Mouse (Mus musculus) activated CD4-positive, CD25-positive, alpha-beta regulatory T cell, adult 4 months (primary cell): ENCODE results near the gene Krt87. TPM values are rescaled to one million over a fixed set of nuclear protein-coding genes. Genes with fewer than 3 reads are reported as not detected.

Source experiments
- ATAC-seq: one replicate; pipeline ENCODE4 v1.8.0; 2017
- polyA plus RNA-seq, 2 experiments: library from polyadenylated mRNA; unstranded; fragments of 100-300 nt; shearing (Covaris generic); gene quantifications; one replicate each; pipeline ENCODE4 v1.2.1; 2017

Krt87 gene
- polyA plus RNA-seq, 2 experiments from 2014 or later: 0.50 to 1.4 TPM

DNA sequence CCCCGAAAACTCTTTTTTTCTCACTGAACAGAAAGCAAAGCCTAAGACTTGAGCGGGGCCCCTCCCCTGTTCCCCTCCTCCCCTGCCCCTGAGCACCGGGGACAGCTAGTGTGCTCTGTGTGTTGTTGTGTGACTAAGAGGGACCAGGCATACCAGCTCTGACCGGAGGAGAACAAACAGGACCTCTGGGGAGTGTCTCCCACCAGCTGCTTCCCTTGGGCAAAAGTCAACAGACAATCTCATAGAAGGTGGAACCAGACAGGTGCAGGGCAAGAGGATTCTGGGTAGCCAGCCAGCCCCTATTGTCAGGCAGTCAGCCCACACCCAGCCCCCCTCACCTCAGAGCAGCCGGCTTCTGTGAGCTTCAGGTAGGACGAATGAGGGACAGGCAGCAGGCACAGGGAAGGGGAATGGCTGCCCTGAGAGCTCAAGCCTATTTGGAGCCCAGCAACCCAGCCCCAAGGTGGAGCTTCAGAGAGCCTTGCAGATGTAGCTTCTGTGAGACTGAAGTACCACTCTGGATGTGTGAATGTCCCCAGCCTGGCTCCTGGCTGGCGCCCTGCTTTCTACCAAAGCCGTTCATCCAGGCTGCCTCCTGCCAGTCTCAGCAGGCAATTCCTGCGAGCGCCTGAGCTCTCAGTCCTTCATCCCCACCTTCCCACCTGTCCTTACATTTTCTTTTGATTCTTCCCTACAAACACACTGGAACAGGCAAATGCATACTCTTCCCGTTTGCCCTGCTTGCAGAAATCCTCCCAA, 23.6 kb downstream of the Krt87 start:
- no peak for ATAC-seq

DNA sequence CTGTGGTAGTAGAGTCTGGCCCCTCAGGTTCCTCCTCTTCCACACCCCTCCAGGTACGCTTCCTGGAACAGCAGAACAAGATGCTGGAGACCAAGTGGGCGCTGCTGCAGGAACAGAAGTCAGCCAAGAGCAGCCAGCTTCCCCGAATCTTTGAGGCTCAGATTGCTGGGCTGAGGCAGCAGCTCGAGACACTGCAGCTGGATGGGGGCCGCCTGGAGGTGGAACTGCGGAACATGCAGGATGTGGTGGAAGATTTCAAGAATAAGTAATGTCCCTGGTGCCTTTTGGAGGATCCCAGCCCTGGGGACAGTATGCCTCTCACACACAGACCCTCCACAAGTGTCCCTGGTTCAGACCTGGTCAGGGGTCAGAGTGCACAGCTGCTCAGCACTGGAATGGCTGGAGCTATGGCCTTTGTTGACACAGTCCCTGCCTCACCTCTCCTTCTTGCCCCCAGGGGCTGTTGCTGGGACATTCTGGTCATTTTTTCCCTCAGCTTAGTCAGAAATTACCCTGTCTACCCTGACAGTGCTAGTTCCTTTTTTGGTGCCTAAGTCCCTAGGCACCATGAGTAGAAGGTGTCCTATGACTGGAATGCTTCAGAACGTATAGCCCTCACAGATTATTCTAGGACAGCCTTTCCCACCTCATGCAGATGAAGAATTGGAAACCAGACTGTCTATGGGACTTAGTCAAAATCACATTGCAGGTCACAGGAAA, 24.5 kb downstream of the Krt87 start:
- no peak for ATAC-seq

DNA sequence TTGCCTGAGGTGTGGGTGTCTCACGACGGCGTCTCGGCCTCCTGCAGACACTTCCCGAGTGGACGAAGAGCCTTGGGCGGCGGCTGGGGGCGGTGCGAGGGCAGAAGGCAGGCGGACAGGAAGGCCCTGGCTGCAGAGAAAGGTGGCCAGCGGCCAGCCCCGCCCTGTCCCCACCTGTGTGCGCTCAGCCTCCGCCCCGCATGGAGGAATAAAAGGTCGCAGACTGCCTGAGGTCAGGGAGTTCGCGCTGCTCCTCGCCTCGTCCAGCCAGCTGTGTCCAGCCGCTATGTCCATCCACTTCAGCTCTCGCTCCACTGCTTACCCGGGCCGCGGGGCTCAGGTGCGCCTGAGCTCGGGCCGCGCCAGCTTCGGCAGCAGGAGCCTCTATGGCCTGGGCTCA, 26.4 kb downstream of the Krt87 start:
- ATAC-seq: no peak

DNA sequence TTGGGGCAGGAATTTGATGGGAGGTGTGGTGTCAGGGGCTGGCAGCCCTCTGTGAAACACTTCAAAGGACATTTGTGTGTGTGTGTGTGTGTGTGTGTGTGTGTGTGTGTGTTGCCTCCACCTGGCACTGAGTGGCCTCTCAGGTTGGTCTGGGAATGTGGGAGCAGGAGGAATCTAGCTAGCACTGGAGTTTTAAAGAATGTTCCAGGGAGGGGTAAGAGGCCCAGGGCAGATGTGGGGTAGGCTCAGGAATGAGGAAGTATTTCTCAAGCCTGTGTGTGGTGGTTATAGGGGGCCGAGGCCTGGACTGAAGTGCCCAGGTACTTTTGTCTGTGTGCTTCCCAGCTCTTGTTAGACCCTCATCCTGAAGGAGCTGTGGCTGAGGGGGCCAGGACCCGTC, 27.8 kb downstream of the Krt87 start, which contains the start of gene Krt7:
TSS of gene Krt7 (plus strand) at position 269 of the 400 bp plus-strand sequence.
- no peak for ATAC-seq

DNA sequence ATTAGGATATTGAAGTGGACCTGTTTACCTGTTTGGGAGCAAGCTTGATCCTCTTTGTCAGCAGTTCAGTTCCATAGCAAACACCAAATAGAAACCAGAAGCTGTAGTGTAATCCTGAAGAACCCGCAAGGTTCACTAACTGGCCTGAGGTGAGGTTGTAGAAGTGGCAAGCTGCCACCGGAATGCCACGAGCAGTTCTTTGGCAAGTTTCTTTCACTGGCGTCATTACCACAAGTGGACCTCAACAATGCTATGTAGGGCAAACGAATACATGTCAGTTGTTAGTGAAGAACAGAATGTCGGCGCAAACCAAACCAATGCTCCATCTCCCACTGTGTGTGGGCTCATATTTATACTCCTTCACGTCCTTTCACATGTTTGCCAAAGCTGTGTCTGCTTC, 40.3 kb downstream of the Krt87 start:
- ATAC-seq: no peak

DNA sequence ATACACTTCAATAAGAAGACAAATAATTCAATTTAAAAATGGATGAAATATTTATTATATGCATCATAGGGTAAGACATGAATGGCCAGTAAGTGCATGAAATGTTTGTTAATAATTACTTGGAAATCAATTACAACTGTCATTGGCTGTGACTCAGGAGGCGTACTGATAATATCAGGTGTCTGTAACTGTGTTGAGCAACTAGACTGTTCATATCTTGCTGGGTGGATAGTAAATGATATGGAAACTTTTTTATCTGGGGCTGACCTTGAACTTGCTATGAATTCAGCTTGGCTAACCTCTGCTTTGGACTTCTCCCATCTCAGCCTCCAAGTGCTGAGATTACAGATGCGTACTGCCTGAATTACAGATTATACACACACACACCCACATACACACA, 40.9 kb downstream of the Krt87 start:
- no peak for ATAC-seq

DNA sequence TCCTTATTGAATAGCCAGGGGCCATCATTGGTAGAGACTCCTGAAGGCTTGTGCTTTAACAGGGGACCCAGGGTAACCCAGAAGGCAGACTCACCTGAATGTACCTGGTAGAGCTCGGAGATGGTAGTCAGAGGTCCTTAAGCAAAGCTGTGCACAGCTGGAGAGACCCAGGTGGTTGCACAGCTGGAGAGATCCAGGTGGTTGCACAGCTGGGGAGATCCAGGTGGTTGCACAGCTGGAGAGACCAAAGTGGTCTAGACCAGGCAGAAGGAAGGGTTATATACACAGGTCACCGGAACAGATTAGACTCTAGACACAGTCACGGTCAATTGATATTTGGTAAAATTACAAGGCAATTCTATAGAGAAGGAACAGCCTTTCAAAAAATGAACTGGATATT, 41.7 kb downstream of the Krt87 start:
- no peak for ATAC-seq

DNA sequence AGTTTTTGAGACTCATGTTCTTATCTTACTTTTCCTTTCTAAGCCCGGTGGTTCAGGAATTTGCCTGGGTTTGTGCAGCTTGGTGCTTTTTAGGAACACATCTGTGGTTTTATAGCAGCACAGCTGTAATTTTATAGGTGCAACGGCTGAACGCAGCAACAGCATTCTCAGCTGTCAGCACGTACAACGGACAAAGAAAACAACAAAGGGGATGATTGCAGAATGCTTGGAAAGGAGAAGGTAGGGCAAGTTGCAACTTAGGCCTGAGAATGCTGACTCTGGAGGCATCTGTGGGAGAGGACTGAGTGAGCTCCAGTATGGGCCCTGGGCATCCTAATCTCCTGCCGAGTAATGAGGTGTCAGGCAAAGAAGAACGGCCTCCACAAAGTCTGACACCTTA, 42.1 kb downstream of the Krt87 start:
- no peak for ATAC-seq

DNA sequence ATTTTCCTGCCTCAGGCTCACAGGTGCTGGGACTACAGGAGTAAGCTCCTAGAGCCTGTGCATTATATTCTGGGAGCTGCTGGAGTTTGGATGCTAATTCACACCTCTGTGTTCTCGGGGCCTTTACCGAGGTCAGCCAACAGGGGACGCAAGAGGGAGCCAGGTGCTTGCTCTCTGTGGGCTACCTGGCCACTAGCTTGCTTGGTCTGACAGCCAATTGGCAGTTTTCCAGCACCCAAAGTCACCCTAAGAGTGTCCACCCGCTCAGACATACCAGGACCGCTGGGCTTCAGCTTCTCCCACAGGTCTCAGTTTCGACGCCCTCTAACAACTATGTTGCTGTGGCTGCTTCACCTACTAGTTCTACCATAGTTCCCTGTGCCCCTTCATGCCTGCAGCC, 43.7 kb downstream of the Krt87 start:
- ATAC-seq: no peak

DNA sequence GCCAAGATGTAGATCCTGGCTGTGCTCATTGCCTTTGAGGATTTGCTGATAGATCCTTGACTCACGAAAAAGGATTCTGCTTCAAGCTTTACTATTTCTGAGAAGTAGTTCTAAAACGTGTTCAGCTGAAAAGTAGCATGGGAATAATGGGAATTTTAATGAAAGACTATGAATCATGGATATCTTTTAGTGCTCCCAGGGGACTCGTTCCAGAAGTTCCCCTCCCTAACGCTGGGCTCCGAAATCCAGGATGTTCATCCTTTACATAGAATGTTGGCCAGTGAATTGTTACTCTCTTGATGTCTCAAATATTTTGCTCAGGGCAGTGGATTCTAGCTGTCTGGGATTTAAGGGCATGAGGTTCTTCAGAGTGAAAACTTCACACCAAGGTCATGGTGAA, 46.4 kb downstream of the Krt87 start:
- ATAC-seq: no peak

DNA sequence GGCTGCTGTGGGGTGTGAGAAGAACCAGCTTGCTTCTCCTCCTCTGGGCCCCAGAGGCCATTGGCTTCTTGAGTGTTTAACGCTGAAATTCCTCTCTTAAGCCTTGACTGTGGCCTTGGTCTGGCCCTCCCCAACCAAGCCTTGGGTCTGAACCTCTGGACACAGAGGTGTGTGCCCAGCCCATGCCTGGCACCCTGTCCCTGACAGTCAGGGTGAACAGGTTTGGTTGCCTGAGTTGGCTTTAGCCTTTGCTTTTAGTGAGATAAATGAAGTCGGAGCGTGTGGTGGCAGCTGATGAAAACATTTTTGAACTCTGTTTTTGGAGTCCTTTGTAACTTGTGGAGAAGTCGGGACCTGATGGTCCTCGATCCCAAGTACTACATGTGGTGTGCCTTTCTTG, 48.4 kb downstream of the Krt87 start:
- ATAC-seq: no peak

DNA sequence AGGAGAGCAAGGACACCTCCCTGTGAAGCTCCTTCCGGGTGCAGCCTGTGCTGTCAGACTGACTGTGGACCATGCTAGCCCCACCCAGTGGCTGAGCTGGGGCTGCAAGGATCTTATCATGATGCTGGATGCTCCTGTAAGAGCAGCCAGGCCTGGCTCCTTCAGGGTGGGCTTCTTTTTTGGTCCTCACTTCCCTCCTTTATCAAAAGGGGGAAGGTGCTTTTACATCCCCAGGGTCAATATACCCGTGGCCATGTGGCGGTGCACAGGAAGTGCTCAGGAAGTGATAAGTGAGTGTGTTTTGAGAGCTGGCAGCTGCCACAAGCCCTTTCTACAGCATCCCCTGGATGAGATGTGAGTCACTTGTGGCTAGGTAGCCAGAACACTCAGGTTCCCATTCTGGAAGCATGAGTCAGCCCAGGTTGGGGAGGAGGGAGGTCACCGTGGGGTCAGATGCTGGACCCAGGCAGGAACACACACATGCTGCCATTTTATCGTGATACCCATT, 50.5 kb downstream of the Krt87 start:
- ATAC-seq: peak; percentile 82

DNA sequence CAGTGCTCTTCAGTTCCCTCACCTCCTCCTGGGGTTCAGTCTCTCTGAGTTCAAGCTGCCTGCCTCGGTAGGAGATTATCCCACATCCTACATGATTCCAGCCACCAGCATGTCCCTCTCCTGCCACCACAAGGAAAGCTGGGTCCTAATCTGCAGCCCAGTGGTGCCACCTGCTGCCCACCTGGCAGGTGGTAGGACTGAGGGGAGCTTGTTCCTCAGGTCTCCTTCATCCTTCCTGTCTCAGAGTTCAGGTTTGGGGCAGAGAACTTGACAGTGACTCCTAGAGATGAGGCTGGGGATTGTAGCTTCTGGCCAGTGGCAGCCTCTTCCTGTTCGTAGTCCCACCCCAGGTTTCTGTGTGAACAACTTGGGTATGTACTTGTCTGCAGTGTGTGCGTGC, 51.4 kb downstream of the Krt87 start:
- ATAC-seq: no peak

DNA sequence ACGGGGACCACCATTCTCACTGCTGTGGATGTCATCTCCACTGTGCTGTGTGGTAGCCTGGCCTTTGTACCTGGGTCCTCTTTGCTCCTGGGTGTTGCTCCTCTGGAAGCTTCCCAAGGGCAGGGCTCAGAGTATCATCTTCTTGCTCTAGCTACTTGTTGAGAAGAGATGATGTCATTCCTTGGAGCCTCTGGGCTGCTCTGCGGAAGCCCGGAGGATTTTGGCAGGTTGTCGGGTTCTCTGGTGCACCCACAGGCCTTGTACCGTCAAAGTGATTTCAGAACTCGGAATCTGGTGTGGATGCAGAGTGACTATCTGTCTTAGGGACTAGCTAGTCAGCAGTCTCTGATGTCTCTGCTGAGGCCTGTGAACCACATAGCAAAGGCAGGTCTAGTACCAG, 53.5 kb downstream of the Krt87 start:
- ATAC-seq: no peak

DNA sequence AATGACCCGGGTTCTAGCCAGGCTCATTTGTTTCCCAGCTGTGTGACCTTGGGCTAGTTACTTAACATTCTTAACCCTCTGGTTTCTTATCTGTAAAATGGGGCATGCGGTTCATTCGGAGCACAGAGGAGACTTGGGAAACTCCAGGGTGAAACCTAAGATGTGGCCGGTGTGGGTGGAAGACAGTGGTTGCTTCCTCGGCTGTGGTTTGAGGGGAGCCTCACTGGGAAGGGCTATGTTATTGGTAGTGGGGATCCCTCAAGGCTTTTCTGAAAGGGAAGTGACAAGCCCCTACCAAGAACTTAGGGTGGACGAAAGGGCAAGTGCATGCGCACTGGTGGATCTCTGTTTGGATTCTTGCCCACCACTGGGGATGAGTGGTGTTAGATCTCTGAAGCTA, 54.0 kb downstream of the Krt87 start:
- ATAC-seq: no peak

DNA sequence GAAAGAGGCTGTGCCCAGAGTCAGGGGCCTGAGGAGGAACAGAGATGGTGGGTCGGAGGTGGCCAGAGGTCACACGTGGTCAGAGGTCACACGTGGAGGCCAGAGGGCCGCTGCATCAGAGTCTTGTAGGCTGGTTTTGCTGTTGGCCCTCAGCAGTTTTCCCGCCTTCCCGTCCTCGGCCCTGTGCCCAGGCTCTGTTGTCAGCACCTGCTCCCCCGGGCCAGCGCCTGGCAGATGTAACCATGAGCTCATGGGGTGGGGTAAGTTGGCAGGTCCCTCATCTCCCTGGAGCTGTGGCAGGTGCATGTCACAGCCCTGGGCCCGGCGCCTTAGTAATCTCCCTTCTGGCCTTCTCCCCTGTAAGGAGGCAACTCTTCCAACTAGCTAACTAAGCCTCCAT, 55.8 kb downstream of the Krt87 start:
- no peak for ATAC-seq

DNA sequence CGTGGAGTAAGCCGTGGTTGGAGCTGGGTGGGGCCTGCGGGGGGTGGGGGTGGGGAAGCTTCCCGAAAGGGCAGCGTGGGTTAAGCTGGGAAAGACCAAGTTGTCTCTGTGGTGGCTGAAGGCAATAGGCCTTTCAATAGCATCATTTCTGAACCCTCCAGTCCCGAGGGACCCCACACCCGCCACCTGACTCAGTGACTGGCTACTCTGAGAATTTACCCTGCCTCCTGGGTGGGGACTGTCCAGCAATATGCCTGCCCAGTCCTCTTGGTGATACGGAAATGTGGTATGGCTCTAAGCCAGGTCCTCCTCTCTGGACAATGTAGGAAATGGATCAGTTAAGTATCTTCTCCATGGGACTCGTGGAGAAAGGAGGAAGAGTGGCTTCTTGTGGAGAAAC, 56.8 kb downstream of the Krt87 start:
- no peak for ATAC-seq

Other genes with a start within 250 kb of the Krt87 start
- not detected for gene Grasp, start 214.6 kb downstream of the Krt87 start, polyA plus RNA-seq
- gene Nr4a1, start 184.5 kb downstream of the Krt87 start, polyA plus RNA-seq: 10 to 100 TPM; 37.5 to 92.8 TPM
- gene Atg101, start 154.5 kb downstream of the Krt87 start, polyA plus RNA-seq: 10 to 100 TPM; 42.8 to 43.6 TPM
- gene 6030408B16Rik, start 145.6 kb downstream of the Krt87 start, polyA plus RNA-seq: under 1 TPM in 1 of 2 experiments, not detected in 1; 0.38 TPM
- not detected for gene Krt80, start 68.6 kb downstream of the Krt87 start, polyA plus RNA-seq
- not detected for gene Krt7, start 27.8 kb downstream of the Krt87 start, polyA plus RNA-seq
- gene Krt88, start 8.9 kb upstream of the Krt87 start, polyA plus RNA-seq: not detected
- gene Krt81, start 24.9 kb upstream of the Krt87 start, polyA plus RNA-seq: not detected
- gene Krt86, start 34.7 kb upstream of the Krt87 start, polyA plus RNA-seq: not detected
- gene Krt83, start 52.7 kb upstream of the Krt87 start, polyA plus RNA-seq: 1 to 10 TPM; 5.8 to 6.6 TPM
- not detected for gene Gm49425, start 78.5 kb upstream of the Krt87 start, polyA plus RNA-seq
- gene Krt84, start 94.0 kb upstream of the Krt87 start, polyA plus RNA-seq: not detected
- gene Krt82, start 111.9 kb upstream of the Krt87 start, polyA plus RNA-seq: not detected
- not detected for gene Krt90, start 124.1 kb upstream of the Krt87 start, polyA plus RNA-seq
- under 1 TPM in 1 of 2 experiments, not detected in 1; 0.17 TPM for gene Krt75, start 135.1 kb upstream of the Krt87 start, polyA plus RNA-seq
- gene Gm5414, start 189.4 kb upstream of the Krt87 start, polyA plus RNA-seq: not detected
- not detected for gene Gm5478, start 208.6 kb upstream of the Krt87 start, polyA plus RNA-seq
- under 1 TPM in 1 of 2 experiments, not detected in 1; 0.24 TPM for gene Krt6b, start 241.5 kb upstream of the Krt87 start, polyA plus RNA-seq